Mouse (Mus musculus) adrenal gland, postnatal 10 days (tissue): ENCODE results near the gene Usf2. TPM values are rescaled to one million over a fixed set of nuclear protein-coding genes. Genes with fewer than 3 reads are reported as not detected.
A peak's percentile ranks its signal among the peaks of the same experiment; 100 is the strongest.

ENCODE experiments used
- DNase-seq: peaks from one replicate; pipeline ENCODE4 v3.0.0; 2021; ENCODE audit warnings: mixed read lengths
- long read RNA-seq, 2 experiments: library from polyadenylated mRNA; stranded (forward); transcript quantifications; one replicate each; pipeline ENCODE4 v2.0.0; 2021
- total RNA-seq, 2 experiments: library from RNA; stranded (reverse); gene quantifications; 2 replicates each; pipeline ENCODE4 v1.2.3; 2021

Usf2 gene
- 100 to 1,000 TPM; 105 to 108 TPM for total RNA-seq
- long read RNA-seq, experiment 1, transcript Usf2-201 (10 exons, 2,419 nt): major isoform, 12 of 57 reads
- long read RNA-seq, experiment 1, partial matches to known transcripts: 28 of 57 reads
- long read RNA-seq, experiment 1, other reads (novel, unspliced or antisense): 15 of 57 reads
- long read RNA-seq, experiment 2, transcript Usf2-201 (10 exons, 2,419 nt): major isoform, 6 of 17 reads
- long read RNA-seq, experiment 2, partial matches to known transcripts: 3 of 17 reads
- long read RNA-seq, experiment 2, other reads (novel, unspliced or antisense): 6 of 17 reads

- DNase-seq: peak; percentile 89
Observed at GRCm38 (mm10) chr7:30956756-30957366, at the start of gene Usf2. Gene Usf2 (minus strand): TSS chr7:30956803.

- no peak for DNase-seq
Observed at GRCm38 (mm10) chr7:31002650-31003049, 46.0 kb upstream of the Usf2 start.

GRCm38 (mm10) chr7:31000505-31001020, 44.0 kb upstream of the Usf2 start:
- DNase-seq: peak; percentile 79

GRCm38 (mm10) chr7:30996491-30996890, 39.9 kb upstream of the Usf2 start:
- no peak for DNase-seq

- DNase-seq: no peak
Observed at GRCm38 (mm10) chr7:30993986-30994385, 37.4 kb upstream of the Usf2 start.

- DNase-seq: no peak
Observed at GRCm38 (mm10) chr7:30992148-30992547, 35.5 kb upstream of the Usf2 start.

GRCm38 (mm10) chr7:30988519-30989162, 32.0 kb upstream of the Usf2 start:
- DNase-seq: no peak

GRCm38 (mm10) chr7:30985357-30985756, 28.8 kb upstream of the Usf2 start:
- no peak for DNase-seq

GRCm38 (mm10) chr7:30981703-30982102, 25.1 kb upstream of the Usf2 start:
- no peak for DNase-seq

- peak; percentile 93 for DNase-seq
Observed at GRCm38 (mm10) chr7:30973501-30974289, 17.1 kb upstream of the Usf2 start, which contains the start of gene Fam187b. Gene Fam187b (plus strand): TSS chr7:30973790.

GRCm38 (mm10) chr7:30973251-30973500, 16.6 kb upstream of the Usf2 start, which contains the start of gene Lsr:
Gene Lsr (minus strand): TSS chr7:30973464.
- no peak for DNase-seq

GRCm38 (mm10) chr7:30972426-30973250, 16.0 kb upstream of the Usf2 start:
- DNase-seq: no peak

- DNase-seq: no peak
Observed at GRCm38 (mm10) chr7:30971901-30972300, 15.3 kb upstream of the Usf2 start.

GRCm38 (mm10) chr7:30969174-30969573, 12.6 kb upstream of the Usf2 start:
- no peak for DNase-seq

GRCm38 (mm10) chr7:30968611-30969010, 12.0 kb upstream of the Usf2 start:
- peak; percentile 81 for DNase-seq

GRCm38 (mm10) chr7:30966657-30967056, 10.1 kb upstream of the Usf2 start:
- DNase-seq: no peak

- no peak for DNase-seq
Observed at GRCm38 (mm10) chr7:30965677-30966076, 9.1 kb upstream of the Usf2 start.

- no peak for DNase-seq
Observed at GRCm38 (mm10) chr7:30964366-30964765, 7.8 kb upstream of the Usf2 start.

- no peak for DNase-seq
Observed at GRCm38 (mm10) chr7:30962862-30963261, 6.3 kb upstream of the Usf2 start.

- no peak for DNase-seq
Observed at GRCm38 (mm10) chr7:30959786-30960349, 3.3 kb upstream of the Usf2 start.

GRCm38 (mm10) chr7:30958866-30959487, 2.4 kb upstream of the Usf2 start:
- DNase-seq: no peak
